Mouse (Mus musculus): Measurements from ENCODE around the gene Fbln2. TPM values are rescaled to one million over a fixed set of nuclear protein-coding genes. Genes with fewer than 3 reads are reported as not detected.

Fbln2 gene
- polyA plus RNA-seq, 1 experiment from 2014 or later, result 28.4 TPM

GRCm38 (mm10) chr6:91174211-91174610, 38.0 kb upstream of the Fbln2 start:
- Histone ChIP-seq H3K4me2 (ENCODE audit: low read depth) (no peak overlapping the region), H3K9ac (ENCODE audit: low read length) (no peak overlapping the region), H3K27ac (ENCODE audit: low read depth, low read length) (no peak overlapping the region), H3K9me3 (ENCODE audit: control insufficient read depth, low read length) (no peaks in the 10 kb centered on the region), H3K4me3 (ENCODE audit: low read depth, low read length) (no peak overlapping the region), H3K4me1 (ENCODE audit: control insufficient read depth, insufficient read depth, low read length) (no peaks in the 10 kb centered on the region), H3K27me3 (ENCODE audit: control insufficient read depth, insufficient read depth, low read length) (no peaks in the 10 kb centered on the region), H3K36me3 (ENCODE audit: control insufficient read depth, insufficient read depth, low read length) (no peaks in the 10 kb centered on the region)
- ATAC-seq (ENCODE audit: insufficient read depth, low FRiP score, low TSS enrichment) (no peak), DNase-seq (ENCODE audit: low spot score) (no peak)
- 93% methylated on average over 3 of the region's 3 CpGs for WGBS

GRCm38 (mm10) chr6:91180767-91181171, 31.5 kb upstream of the Fbln2 start:
- no peak overlapping the region for H3K4me3 ChIP-seq (ENCODE audit: low read depth, low read length)
- H3K27ac ChIP-seq (ENCODE audit: low read depth, low read length), result no peak overlapping the region
- WGBS, result 56% methylated on average over 9 of the region's 9 CpGs

DNA sequence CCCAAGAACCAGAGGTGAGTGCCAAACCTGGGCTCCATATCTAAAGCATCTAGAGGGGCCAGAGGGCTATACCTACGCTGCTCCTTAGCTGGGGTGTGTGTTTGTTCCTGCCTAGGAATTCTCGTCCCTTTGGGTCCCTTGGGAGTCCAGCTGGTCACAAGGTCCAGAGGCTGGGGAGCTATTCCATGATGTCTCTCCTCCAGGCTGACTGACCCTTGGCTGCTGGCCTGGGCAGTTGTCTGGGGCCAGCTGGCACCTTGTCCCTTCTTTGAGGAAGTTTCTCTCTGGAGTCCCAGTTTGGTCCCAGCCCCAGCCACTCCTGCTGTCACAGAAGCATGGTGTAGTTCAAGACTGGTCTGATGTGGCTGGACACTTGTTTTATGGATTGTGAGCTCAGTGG, 30.9 kb upstream of the Fbln2 start:
- no peaks in the 10 kb centered on the region for H3K9me3 ChIP-seq (ENCODE audit: control insufficient read depth, low read length)
- no peak overlapping the region for H3K27ac ChIP-seq (ENCODE audit: low read depth, low read length)
- no peaks in the 10 kb centered on the region for H3K36me3 ChIP-seq (ENCODE audit: control insufficient read depth, insufficient read depth, low read length)
- WGBS, result 67% methylated on average over 2 of the region's 2 CpGs
- no peak for DNase-seq (ENCODE audit: low spot score)
- H3K4me1 ChIP-seq (ENCODE audit: control insufficient read depth, insufficient read depth, low read length), result no peaks in the 10 kb centered on the region
- no peak for ATAC-seq (ENCODE audit: insufficient read depth, low FRiP score, low TSS enrichment)
- no peak overlapping the region for H3K4me2 ChIP-seq (ENCODE audit: low read depth)
- no peak overlapping the region for H3K4me3 ChIP-seq (ENCODE audit: low read depth, low read length)
- no peak overlapping the region for H3K9ac ChIP-seq (ENCODE audit: low read length)
- no peaks in the 10 kb centered on the region for H3K27me3 ChIP-seq (ENCODE audit: control insufficient read depth, insufficient read depth, low read length)

More at GRCm38 (mm10) chr6:91180767-91181171, 31.5 kb upstream of the Fbln2 start:
- ATAC-seq (ENCODE audit: insufficient read depth, low FRiP score, low TSS enrichment) (no peak), DNase-seq (ENCODE audit: low spot score) (no peak)
- H3K27me3 ChIP-seq (ENCODE audit: control insufficient read depth, insufficient read depth, low read length), result no peaks in the 10 kb centered on the region
- no peaks in the 10 kb centered on the region for H3K36me3 ChIP-seq (ENCODE audit: control insufficient read depth, insufficient read depth, low read length)
- H3K4me2 ChIP-seq (ENCODE audit: low read depth), result no peak overlapping the region
- H3K9ac ChIP-seq (ENCODE audit: low read length), result no peak overlapping the region
- no peaks in the 10 kb centered on the region for H3K9me3 ChIP-seq (ENCODE audit: control insufficient read depth, low read length)
- H3K4me1 ChIP-seq (ENCODE audit: control insufficient read depth, insufficient read depth, low read length), result no peaks in the 10 kb centered on the region

GRCm38 (mm10) chr6:91182075-91182490, 30.2 kb upstream of the Fbln2 start:
- Histone ChIP-seq H3K4me3 (ENCODE audit: low read depth, low read length) (no peak overlapping the region), H3K27me3 (ENCODE audit: control insufficient read depth, insufficient read depth, low read length) (no peaks in the 10 kb centered on the region), H3K27ac (ENCODE audit: low read depth, low read length) (no peak overlapping the region), H3K9me3 (ENCODE audit: control insufficient read depth, low read length) (no peaks in the 10 kb centered on the region), H3K4me1 (ENCODE audit: control insufficient read depth, insufficient read depth, low read length) (no peaks in the 10 kb centered on the region), H3K36me3 (ENCODE audit: control insufficient read depth, insufficient read depth, low read length) (no peaks in the 10 kb centered on the region), H3K4me2 (ENCODE audit: low read depth) (no peak overlapping the region), H3K9ac (ENCODE audit: low read length) (no peak overlapping the region)
- 67% methylated on average over 4 of the region's 4 CpGs for WGBS
- ATAC-seq (ENCODE audit: insufficient read depth, low FRiP score, low TSS enrichment), result no peak
- DNase-seq (ENCODE audit: low spot score), result no peak

- no peak for ATAC-seq (ENCODE audit: insufficient read depth, low FRiP score, low TSS enrichment)
- Histone ChIP-seq H3K36me3 (ENCODE audit: control insufficient read depth, insufficient read depth, low read length) (no peaks in the 10 kb centered on the region), H3K27me3 (ENCODE audit: control insufficient read depth, insufficient read depth, low read length) (no peaks in the 10 kb centered on the region), H3K4me2 (ENCODE audit: low read depth) (no peak overlapping the region), H3K4me1 (ENCODE audit: control insufficient read depth, insufficient read depth, low read length) (no peaks in the 10 kb centered on the region), H3K27ac (ENCODE audit: low read depth, low read length) (no peak overlapping the region), H3K9me3 (ENCODE audit: control insufficient read depth, low read length) (no peaks in the 10 kb centered on the region), H3K4me3 (ENCODE audit: low read depth, low read length) (no peak overlapping the region), H3K9ac (ENCODE audit: low read length) (no peak overlapping the region)
- no peak for DNase-seq (ENCODE audit: low spot score)
- WGBS, result 47% methylated on average over 1 of the region's 1 CpGs
These were observed 29.2 kb upstream of the Fbln2 start for GRCm38 (mm10) chr6:91183041-91183440.

DNA sequence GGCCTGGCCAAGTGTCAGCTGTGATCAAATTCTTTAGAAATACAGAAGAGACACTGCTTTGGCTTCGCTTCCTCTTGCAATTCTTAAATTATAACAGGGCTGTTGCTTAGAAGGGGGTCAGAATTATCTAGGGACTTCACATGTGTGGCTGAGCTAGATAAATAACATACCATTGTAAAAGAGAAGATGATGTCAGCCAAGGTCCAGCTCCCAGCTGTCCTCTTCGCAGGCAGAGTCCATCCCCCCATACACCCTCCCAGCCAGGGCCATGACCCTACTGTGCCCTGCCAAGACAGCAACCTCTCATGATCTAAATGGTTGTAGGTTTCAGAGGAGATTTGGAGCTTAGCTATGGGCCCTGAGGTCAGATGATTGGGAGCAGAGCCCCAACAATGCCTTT, 28.3 kb upstream of the Fbln2 start:
- ATAC-seq (ENCODE audit: insufficient read depth, low FRiP score, low TSS enrichment), result no peak
- H3K9ac ChIP-seq (ENCODE audit: low read length), result no peak overlapping the region
- 67% methylated on average over 2 of the region's 2 CpGs for WGBS

DNA sequence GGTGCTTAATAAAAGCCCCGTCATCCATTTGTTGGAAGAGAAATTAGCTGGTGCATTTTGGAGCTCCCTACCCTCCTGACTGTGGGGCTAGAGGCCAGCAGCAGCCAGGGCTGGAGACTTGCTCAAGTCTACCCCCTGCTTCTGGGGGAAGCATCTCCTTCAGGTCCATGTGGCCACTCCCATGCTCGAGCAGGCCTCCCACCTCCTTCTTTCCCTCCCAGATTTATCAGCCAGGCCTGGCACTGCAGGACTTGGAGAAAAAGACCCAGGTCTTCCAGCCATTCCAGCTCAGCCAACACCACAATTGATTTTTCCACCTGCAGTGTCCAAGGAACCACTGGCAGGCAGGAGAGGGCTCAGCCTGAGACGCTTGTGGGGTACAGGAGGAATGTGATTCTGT, 27.5 kb upstream of the Fbln2 start:
- ATAC-seq (ENCODE audit: insufficient read depth, low FRiP score, low TSS enrichment), result no peak
- H3K36me3 ChIP-seq (ENCODE audit: control insufficient read depth, insufficient read depth, low read length), result no peaks in the 10 kb centered on the region
- H3K9me3 ChIP-seq (ENCODE audit: control insufficient read depth, low read length), result no peaks in the 10 kb centered on the region
- H3K4me3 ChIP-seq (ENCODE audit: low read depth, low read length), result no peak overlapping the region
- no peak for DNase-seq (ENCODE audit: low spot score)
- H3K27ac ChIP-seq (ENCODE audit: low read depth, low read length), result no peak overlapping the region
- WGBS, result 69% methylated on average over 3 of the region's 3 CpGs
- H3K27me3 ChIP-seq (ENCODE audit: control insufficient read depth, insufficient read depth, low read length), result no peaks in the 10 kb centered on the region
- no peaks in the 10 kb centered on the region for H3K4me1 ChIP-seq (ENCODE audit: control insufficient read depth, insufficient read depth, low read length)
- H3K9ac ChIP-seq (ENCODE audit: low read length), result no peak overlapping the region
- no peak overlapping the region for H3K4me2 ChIP-seq (ENCODE audit: low read depth)

More for the DNA sequence above, 28.3 kb upstream of the Fbln2 start:
- Histone ChIP-seq H3K27me3 (ENCODE audit: control insufficient read depth, insufficient read depth, low read length) (no peaks in the 10 kb centered on the region), H3K27ac (ENCODE audit: low read depth, low read length) (no peak overlapping the region), H3K4me1 (ENCODE audit: control insufficient read depth, insufficient read depth, low read length) (no peaks in the 10 kb centered on the region), H3K4me3 (ENCODE audit: low read depth, low read length) (no peak overlapping the region), H3K4me2 (ENCODE audit: low read depth) (no peak overlapping the region), H3K36me3 (ENCODE audit: control insufficient read depth, insufficient read depth, low read length) (no peaks in the 10 kb centered on the region), H3K9me3 (ENCODE audit: control insufficient read depth, low read length) (no peaks in the 10 kb centered on the region)
- DNase-seq (ENCODE audit: low spot score), result no peak

- DNase-seq (ENCODE audit: low spot score), result no peak
- Histone ChIP-seq H3K27ac (ENCODE audit: low read depth, low read length) (no peak overlapping the region), H3K4me3 (ENCODE audit: low read depth, low read length) (no peak overlapping the region), H3K9me3 (ENCODE audit: control insufficient read depth, low read length) (no peaks in the 10 kb centered on the region), H3K4me1 (ENCODE audit: control insufficient read depth, insufficient read depth, low read length) (no peaks in the 10 kb centered on the region), H3K27me3 (ENCODE audit: control insufficient read depth, insufficient read depth, low read length) (no peaks in the 10 kb centered on the region), H3K4me2 (ENCODE audit: low read depth) (no peak overlapping the region), H3K36me3 (ENCODE audit: control insufficient read depth, insufficient read depth, low read length) (no peaks in the 10 kb centered on the region), H3K9ac (ENCODE audit: low read length) (no peak overlapping the region)
- no peak for ATAC-seq (ENCODE audit: insufficient read depth, low FRiP score, low TSS enrichment)
- WGBS, result 80% methylated on average over 5 of the region's 5 CpGs
These were observed 26.8 kb upstream of the Fbln2 start for GRCm38 (mm10) chr6:91185502-91185901.

GRCm38 (mm10) chr6:91186161-91186931, 25.9 kb upstream of the Fbln2 start:
- Histone ChIP-seq H3K4me3 (ENCODE audit: low read depth, low read length) (no peak overlapping the region), H3K9me3 (ENCODE audit: control insufficient read depth, low read length) (no peaks in the 10 kb centered on the region), H3K4me1 (ENCODE audit: control insufficient read depth, insufficient read depth, low read length) (no peaks in the 10 kb centered on the region), H3K9ac (ENCODE audit: low read length) (no peak overlapping the region), H3K27me3 (ENCODE audit: control insufficient read depth, insufficient read depth, low read length) (no peaks in the 10 kb centered on the region), H3K36me3 (ENCODE audit: control insufficient read depth, insufficient read depth, low read length) (no peaks in the 10 kb centered on the region), H3K27ac (ENCODE audit: low read depth, low read length) (no peak overlapping the region), H3K4me2 (ENCODE audit: low read depth) (no peak overlapping the region)
- no peak for ATAC-seq (ENCODE audit: insufficient read depth, low FRiP score, low TSS enrichment)
- no peak for DNase-seq (ENCODE audit: low spot score)
- 64% methylated on average over 4 of the region's 4 CpGs for WGBS

Data from neural tube, embryonic 11.5 days (tissue).